Mouse (Mus musculus) left cerebral cortex, postnatal 10 days (tissue): ENCODE measurements around the gene Nrn1. TPM values are rescaled to one million over a fixed set of nuclear protein-coding genes. Genes with fewer than 3 reads are reported as not detected.
A peak's percentile ranks its signal among the peaks of the same experiment; 100 is the strongest.

Experiments used
- DNase-seq, 2 experiments: peaks; one replicate each; pipeline ENCODE4 v3.0.0; 2021 to 2022; ENCODE audit warnings: low spot score in 2 of 2, mixed read lengths in 1 of 2; ENCODE audit errors: extremely low spot score in 1 of 2
- intact Hi-C: fragments of 180-260 bp; cut with DNase I; formaldehyde crosslinking; loops from one replicate; pipeline ENCODE4 v1.15.1; 2025
- total RNA-seq, 2 experiments: library from RNA; stranded (reverse); gene quantifications; 2 replicates each; pipeline ENCODE4 v1.2.3; 2021

The Nrn1 gene
- total RNA-seq, 2 experiments from 2014 or later, result 90.4 to 112 TPM

DNA sequence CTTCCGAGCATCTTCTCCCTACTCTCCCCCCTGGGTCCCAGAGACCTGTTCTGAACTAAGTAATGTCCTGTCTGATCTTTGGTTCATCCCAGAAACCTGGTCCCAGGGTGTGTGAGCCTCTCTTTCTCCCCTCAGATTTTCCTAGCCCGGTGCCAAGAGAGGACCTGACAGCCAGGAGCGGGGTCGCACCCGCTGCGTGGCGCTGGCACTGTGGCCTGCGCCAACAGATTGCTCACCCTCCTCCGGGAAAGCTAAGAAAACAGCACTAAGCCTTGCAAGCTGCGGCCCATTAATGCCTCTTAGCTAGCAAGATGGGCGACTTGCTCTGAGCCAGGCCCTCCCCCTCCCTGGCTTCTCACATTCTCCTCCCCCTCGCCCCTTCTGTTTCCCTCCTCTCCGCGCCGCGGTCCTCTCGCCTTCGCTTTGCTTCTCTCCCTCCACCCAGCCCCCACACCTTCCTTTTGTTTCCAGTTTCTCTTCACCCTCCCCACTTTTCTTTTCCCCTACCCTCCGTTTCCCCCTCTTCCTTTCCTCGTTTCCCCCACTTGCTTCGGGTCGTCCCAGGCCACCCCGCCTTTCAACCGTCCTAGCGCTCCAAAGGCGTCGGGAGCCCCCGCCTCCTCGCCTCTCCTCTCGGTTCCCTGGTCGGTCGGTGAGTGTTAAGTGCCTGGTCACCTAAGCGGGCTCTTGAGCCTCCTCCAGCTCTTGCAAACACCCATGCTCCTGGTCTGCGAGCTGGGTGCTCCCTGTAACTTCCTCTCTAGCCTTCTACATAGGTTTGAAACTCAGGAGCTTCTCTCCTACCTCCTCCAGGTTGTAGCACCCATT lies 7.8 kb downstream of the Nrn1 start:
- peak; percentile 55 to 75 for DNase-seq
- intact Hi-C loops, result loop anchor here (2.0 to 5.0 kb wide), 2 partner anchors 148 to 585 kb away; no protein-coding TSS in a partner anchor

DNA sequence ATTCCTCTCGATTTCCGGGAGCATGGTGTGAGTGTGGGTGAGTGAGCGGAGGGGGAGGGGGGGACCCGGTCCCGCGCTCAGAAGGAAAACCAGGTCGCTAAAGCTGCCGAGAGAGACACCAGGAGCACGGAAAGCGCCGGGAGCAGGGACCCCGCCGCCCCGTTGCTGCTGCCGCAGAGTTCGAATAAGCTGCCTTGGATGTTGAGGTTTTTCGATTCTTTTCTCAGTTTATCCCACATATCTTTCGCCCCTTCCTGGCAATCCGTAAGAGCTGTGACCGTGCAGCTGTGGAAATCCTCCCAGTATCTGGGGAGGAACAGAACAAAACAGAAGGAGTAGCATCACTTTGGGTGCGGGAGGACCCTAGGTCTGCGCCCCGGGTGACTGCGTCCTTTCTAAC lies 8.4 kb downstream of the Nrn1 start:
- intact Hi-C loops, result loop anchor here (2.0 to 5.0 kb wide), 2 partner anchors 148 to 586 kb away; no protein-coding TSS in a partner anchor
- peak in 1 of 2 experiments; percentile 31 for DNase-seq

DNA sequence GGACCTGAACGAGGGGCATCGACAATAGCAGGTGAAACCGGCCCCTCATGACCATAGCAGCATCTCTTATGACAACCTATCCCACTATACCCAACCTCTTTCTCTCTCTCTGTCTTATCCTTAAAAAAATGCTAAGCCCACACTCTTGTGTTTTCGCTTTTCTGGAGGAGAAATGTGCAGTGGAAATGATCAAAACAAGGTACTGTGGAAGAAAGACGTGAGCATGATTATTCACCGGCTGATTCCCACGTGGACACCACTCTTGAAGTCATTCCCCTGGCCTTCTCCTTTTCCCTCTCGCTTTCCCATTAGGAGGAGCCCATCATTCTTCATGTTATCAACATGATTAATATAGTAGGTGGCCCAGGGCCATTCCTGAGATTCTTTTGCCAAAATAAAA lies 9.1 kb downstream of the Nrn1 start:
- intact Hi-C loops, result loop anchor here (2.0 to 5.0 kb wide), 2 partner anchors 147 to 586 kb away; no protein-coding TSS in a partner anchor
- DNase-seq, result no peak

DNA sequence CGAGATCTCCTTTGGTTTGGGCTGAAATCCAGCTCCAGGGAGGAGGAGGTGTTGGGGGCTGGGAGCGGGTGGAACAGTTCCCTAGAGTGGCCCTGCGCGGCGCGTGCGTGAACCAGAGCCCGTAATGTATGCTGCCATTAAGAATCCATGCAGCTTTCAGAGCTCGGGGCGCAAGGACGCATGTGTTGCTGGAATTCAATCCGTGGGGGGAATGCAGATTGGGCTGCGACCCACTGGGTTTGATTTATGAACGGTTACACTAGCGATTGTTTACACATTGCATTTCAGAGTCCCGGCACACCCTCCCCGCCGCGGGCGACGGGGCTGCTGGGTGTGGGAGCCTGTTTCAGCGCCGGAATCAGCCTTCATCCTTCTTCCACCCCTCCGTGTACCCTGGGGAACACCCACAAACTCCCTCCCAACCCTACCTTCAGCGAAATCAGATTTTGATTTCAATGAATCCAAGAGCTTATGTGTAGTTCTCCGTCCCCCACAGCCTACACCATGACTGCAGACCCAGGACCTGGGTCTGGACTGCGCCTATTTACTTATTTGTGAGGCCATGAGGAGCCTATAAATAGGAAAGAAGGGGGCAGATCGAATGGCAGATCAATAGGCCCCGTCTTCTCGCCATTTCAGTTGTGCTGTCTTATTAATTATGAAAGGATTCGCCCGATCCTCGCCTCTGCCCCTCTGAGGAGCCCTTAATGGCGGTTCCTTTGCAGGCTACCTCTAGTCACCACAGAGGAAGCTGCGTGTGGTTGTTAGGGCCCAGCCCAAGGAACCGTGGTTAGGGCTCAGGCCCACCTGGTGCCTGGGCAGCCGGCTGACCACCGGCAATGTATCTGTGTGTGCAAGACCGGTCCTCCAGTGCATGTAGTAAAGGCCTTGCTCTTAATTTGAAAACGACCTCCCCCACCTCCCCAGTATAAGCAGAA lies 10.1 kb downstream of the Nrn1 start:
- intact Hi-C loops, result loop anchor here (5.0 kb wide), 1 partner anchor 587 kb away; no protein-coding TSS in a partner anchor
- DNase-seq, result peak in 1 of 2 experiments; percentile 71

DNA sequence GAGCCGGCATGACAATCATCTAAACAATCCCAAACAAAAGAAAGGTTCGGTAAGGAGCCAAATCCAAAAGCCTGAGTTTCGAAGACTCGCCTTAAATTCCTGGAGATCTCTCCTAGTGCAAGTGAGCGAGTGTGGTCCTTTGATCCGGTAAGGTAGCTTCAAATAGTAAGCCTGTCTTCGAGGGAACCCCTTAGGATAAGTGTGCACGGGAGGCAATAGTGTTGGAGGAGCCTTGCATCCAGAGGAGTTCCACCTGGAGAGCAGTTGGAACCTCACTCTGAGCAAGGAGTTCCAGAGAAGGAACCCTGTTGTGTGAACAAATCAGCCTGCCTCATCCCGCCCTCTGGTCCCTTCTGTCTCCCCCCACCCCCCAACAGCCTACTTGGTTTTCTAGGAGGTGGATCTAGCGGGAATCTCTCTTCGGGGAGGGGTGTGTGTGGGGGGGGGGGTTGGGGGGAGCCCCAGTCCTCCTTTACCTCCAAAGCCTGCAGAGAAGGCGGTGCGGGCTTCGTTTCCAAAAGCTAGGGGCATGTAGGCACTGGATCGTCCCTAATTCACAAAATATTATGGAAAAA lies 11.1 kb downstream of the Nrn1 start:
- DNase-seq, result no peak

DNA sequence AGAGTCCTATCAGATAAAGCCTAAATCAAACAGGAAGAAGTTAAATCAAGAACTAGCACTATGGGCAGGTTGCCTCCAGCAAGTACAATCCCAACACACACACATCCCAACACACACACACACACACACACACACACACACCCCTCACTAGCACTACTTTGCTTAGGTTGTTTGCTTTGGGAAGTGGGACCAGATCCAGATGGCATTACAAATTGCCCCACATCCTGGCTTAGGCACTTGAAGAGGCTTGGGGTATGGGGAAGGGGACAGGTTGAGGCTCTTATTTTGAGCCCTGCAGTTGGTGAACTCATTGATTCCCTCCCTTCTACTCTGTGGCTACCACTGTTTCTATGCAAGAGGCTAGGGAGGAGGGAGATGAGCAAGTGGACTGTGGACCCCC lies 12.6 kb downstream of the Nrn1 start:
- DNase-seq, result no peak
- intact Hi-C loops, result no loop called here

More for the DNA sequence above, 11.1 kb downstream of the Nrn1 start:
- intact Hi-C loops, result no loop called here

DNA sequence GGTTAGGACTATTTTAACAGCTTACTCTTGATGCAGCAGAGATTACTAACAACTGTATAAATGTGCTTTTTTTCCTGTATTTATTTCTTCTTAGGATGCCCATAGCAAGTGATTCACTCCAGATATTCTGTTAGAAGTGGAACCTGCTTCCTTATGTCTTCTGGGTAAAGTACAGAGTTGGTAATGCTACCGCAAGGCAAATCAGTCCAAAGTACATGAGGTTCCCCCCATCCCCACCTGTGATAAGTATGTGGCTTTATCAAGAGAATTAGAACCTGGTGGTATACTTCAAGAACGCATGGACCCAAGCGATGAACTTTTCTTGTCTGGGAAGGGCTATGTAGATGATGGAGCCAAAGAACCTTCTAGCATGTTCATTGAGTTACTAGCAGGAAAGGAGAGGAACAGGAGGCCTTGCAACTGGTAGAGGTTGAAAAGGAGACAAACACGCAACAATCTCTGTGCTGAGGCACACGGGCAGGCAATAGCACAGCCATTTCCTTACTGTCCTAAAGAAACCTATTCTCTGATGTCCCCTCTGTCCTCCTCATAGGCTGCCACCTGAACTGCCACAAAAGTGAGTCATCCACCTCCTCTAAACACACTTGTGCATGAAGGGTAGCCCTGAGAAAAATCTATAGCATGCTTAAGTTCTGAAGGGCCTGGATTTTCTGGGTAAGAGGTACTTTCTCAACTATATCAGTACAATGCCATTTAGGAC lies 14.5 kb downstream of the Nrn1 start:
- intact Hi-C loops, result no loop called here
- DNase-seq, result no peak

DNA sequence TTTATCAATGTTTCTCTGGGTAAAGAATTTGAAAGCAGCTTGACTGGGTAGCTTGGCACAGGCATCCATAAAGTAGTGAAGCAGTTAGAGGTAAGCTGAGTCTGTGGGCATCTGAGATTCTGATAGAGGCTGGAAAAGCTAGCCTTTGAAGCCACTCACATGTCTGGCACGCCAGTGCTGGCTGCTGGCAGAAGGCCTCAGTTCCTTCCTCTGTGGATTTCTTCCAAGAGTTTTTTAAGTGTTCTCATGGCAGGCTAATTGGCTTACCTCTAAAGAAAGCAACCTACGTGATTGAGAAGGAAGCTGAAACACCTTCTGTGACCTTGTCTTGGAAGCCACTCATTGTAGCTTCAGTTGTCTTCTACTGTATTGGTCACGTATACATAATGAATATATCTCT lies 17.6 kb downstream of the Nrn1 start:
- DNase-seq, result no peak
- intact Hi-C loops, result no loop called here

DNA sequence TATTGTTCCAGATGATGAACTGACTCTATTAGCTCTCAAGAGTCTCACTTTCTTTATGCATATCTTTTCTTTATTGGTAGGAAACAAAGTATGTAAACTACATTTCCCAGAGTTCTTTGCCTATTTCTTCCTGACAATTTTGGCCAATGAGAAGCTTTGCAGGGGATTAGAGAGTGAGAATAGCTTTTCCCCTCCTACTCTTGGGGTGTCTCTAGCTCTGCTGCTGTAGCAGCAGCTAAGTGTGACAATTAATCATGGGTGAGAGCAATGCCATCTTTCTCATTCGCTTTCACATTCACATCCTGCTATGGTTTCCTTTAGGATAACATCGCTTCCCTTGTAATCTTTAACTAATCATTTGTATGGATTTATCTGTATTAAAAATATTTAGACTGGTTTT lies 18.2 kb downstream of the Nrn1 start:
- no peak for DNase-seq
- intact Hi-C loops, result no loop called here

DNA sequence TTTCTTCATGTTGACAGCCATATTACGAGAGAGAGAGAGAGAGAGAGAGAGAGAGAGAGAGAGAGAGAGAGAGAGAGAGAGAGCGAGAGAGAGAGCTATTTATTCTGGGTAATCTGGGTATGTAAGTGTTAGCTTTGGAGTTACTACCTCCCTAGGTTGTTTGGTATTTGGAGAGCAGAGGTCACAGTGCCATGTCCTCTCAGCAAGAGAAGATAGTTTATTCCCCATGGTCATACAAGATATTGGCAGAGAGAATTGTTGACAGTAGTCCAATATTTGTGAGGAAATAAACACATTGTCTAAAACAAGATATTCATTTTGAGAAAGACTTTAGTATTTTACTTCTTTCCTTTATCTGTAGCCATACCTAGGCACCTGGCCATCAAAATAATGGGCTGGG lies 20.8 kb downstream of the Nrn1 start:
- intact Hi-C loops, result no loop called here

DNA sequence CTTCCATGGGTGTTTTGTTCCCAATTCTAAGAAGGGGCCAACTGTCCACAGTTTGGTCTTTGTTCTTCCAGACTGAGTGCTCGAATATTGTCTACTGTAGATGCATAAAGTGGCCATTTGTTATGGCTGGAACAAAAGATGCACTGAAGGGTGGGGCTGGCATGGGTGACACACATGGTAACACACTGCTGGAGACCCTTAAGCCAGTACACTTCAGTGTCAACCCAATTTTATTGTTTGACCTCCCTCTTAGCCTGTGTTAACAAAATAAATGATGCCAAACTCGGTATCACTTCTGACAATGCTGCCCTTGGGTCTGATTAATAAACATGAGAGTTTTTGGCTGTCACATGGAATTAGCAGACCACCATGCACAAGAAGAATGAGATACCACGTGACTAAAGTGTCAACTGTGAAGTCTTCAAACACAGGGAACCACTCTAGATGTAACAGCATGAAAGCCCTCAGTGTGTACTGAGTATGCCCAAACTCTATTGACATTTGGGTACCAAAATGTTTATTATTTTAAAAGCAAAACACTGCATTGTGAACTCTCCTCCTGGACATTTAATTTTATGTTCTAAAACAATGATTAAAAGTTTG lies 27.7 kb downstream of the Nrn1 start:
- intact Hi-C loops, result no loop called here
- no peak for DNase-seq

More for the DNA sequence above, 20.8 kb downstream of the Nrn1 start:
- no peak for DNase-seq

DNA sequence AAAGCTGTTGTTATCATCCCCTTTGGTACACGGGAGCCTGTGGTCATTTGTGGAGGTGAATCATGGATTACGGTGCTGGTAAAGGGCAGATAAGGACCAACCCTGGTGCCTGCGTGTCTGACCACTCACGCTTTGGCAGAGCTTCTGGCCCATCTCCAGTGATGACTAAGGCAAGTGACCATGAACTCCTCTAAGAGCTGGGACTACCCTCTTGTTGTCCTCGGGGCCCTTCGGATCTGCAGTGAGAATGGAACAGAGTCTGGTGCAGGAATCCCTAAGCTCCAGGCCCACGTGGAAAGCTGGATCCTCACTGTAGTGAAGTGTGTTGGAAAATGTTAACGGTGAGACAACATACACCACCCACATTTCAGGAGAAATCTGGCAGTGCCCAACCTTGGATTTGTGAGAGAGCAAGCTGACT lies 38.6 kb downstream of the Nrn1 start:
- peak in 1 of 2 experiments; percentile 18 for DNase-seq
- intact Hi-C loops, result no loop called here

DNA sequence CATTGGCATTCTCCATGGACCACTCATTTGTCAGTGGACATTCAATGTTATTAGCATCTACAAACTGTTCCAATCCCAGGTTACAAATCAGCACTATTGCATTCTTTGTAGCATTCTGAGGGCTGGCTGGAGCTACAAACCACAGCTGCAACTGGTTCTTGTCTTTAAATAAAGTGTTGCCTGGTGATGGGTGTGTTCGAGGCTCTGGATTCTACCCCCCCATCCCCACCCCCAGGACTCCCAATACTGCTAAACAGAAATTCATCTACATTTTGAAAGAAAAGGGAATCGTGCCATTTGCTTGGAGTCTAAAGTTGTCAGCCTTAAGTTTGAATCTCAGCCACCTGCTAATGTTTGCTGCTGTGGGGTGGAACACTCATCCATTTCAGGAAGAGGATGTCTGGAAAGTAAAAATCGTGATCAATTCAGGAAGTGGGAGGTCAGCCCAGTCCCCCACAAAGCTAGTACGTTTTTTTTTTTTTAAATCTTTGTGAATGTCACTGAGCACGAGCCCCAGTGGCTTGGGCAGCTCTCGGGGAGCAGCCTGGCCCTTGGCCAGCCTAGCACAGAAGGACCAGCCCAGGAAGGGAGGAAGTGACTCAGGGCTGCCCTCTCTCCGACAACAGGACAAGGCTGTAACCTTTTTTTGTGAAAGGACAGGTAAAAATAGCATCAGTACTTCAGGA lies 39.3 kb downstream of the Nrn1 start:
- DNase-seq, result peak in 1 of 2 experiments; percentile 20
- intact Hi-C loops, result no loop called here

DNA sequence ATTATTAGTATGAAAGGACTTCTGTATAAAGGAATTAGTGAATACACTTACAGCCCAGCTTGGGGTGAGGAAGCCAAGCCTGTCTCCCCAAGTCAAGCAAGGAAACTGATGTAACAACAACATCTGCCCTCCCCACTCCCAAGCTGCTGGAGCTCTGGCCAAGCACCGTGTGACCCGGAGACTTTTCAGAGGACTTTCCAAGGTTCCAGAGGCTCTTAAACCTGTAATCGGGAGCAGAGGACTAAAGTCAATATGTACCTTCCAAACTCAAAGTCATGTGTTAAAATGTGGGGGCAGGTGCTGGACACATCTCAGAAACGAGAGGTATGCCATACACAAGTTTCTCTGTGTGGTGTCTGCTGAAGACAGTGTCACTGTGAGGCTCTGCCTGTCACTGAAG lies 51.4 kb downstream of the Nrn1 start:
- intact Hi-C loops, result no loop called here
- DNase-seq, result no peak

DNA sequence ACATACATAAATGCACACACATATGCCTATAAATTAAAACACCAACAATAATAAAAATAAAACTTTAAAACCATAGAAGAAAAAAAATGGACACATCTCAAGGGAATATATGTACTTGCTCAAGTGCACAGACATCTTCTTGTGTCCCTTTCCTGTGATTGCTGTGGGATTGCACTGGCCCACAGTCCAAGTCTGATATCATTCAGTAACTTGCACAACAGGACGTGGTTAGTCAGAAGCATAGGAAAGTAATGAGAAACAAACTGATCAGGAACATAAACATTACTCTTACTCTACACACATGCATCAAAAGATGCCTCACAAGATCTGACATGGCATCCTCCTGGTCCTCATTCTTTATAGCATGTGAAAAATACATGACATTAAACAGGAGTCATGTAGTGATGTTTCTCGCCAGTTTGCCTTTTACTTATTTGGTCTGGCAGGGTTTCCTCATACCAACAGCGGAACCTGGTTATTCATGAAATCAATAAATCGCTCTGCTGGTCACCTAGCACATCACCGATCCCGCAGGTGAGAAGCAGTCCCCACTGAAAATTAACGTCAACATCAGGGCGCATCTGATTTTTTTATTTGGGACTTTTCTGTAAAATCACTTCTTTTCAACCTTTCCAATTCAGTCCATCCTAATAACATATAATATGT lies 54.1 kb downstream of the Nrn1 start:
- intact Hi-C loops, result no loop called here
- DNase-seq, result no peak

DNA sequence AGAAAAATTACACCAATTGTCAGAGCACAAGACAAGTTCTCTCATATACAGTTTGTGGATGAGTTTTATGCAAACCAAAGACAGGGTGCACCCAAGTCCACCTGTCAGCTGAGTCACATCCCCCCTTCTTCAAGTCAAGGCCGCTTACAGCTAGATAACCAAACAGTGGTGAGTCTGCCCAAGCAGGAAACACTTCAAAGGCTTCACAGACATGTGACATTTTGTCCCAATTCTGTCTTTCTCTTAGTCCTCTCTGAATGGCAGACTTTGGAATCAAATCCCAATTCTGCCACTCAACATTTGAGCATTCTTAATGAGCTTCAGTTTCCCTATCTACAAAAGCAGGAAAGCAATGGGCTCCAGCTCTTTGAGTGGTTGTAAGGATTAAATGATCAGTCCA lies 55.6 kb downstream of the Nrn1 start:
- no peak for DNase-seq
- intact Hi-C loops, result no loop called here
